Mouse (Mus musculus): Measurements from ENCODE around the gene Dct.

DNA sequence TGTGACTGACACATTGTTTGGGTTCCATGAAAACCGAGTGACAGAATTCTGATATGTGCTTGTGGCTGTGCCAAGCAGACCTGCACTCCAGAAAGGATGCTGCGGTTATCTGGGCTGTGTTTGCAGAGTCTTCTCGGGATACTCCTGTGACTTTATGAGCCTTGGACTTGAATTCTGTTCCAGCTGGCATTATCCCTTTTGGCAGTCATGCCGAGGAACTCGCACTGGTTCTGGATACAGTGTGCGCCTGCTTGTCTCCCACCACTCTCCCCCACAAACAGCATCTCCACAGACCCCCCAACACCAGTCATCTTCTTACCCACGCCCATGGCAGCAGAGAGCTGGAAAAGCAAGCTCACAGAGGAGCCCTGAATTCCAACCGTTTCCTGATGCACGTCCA is 42.5 kb downstream of the Dct start:
- TF ChIP-seq POLR2A (IDR thresholded peaks at IDR 0.05; ENCODE audit: control insufficient read depth, extremely low read depth, insufficient read depth, low read length, poor library complexity): no peak
- TF ChIP-seq CTCF (IDR thresholded peaks at IDR 0.05; ENCODE audit: borderline replicate concordance, control insufficient read depth, extremely low read depth, insufficient read depth, low read length, poor library complexity): no peak
